Mouse (Mus musculus) CH12.LX (cell line): ENCODE data around the gene Lgals9. TPM values are rescaled to one million over a fixed set of nuclear protein-coding genes. Genes with fewer than 3 reads are reported as not detected.

Experiments used
- DNase-seq: peaks from one replicate; pipeline ENCODE4 v3.0.0-alpha.2; 2013; ENCODE audit errors: extremely low read depth
- H3K27ac ChIP-seq: 2 replicates; pipeline ENCODE4 v1.5.1; 2012; ENCODE audit warnings: low read depth, mild to moderate bottlenecking, control low read depth, moderate library complexity; ENCODE audit not compliant: insufficient read depth
- H3K27me3 ChIP-seq: replicated peaks from 2 replicates; pipeline ENCODE3; 2012; ENCODE audit warnings: inconsistent platforms
- H3K36me3 ChIP-seq, 2 experiments: replicated peaks in 1 of 2; 2 replicates each; pipeline versions ENCODE3 to v1.6.1; 2012; ENCODE audit warnings: inconsistent platforms in 1 of 2, low read length in 1 of 2, mild to moderate bottlenecking in 1 of 2, mixed read lengths in 1 of 2, moderate library complexity in 1 of 2; ENCODE audit not compliant: control insufficient read depth in 1 of 2, insufficient read depth in 1 of 2
- H3K4me1 ChIP-seq, 2 experiments: 2 replicates each; pipeline ENCODE4 v1.6.1; 2012; ENCODE audit warnings: inconsistent platforms in 1 of 2, moderate library complexity in 1 of 2; ENCODE audit not compliant: insufficient read depth in 2 of 2, control insufficient read depth in 1 of 2
- H3K4me2 ChIP-seq: 2 replicates; pipeline ENCODE4 v1.6.1; 2012; ENCODE audit warnings: low read depth, mild to moderate bottlenecking, control low read depth; ENCODE audit not compliant: poor library complexity, insufficient read depth, severe bottlenecking
- H3K4me3 ChIP-seq, 3 experiments: fragments of 150-350 bp in 1 of 3; sonication (generic) in 1 of 3; replicated peaks in 1 of 3; 2 replicates each; pipeline versions ENCODE3 to v1.5.1; 2011 to 2012; ENCODE audit warnings: low read depth in 2 of 3, low read length in 2 of 3, mild to moderate bottlenecking in 2 of 3, moderate library complexity in 2 of 3, control low read depth in 1 of 3, improper control_type of control experiment in 1 of 3, inconsistent platforms in 1 of 3, mixed read lengths in 1 of 3; ENCODE audit not compliant: poor library complexity in 1 of 3
- H3K79me2 ChIP-seq: replicated peaks from 2 replicates; pipeline ENCODE4 v1.6.1; 2012; ENCODE audit warnings: mild to moderate bottlenecking, moderate library complexity; ENCODE audit not compliant: control insufficient read depth, poor library complexity, insufficient read depth, severe bottlenecking; ENCODE audit errors: extremely low read depth
- H3K9ac ChIP-seq: 2 replicates; pipeline ENCODE4 v1.6.1; 2012; ENCODE audit warnings: low read depth, mild to moderate bottlenecking, control low read depth, moderate library complexity; ENCODE audit not compliant: insufficient read depth
- H3K9me3 ChIP-seq: replicated peaks from 2 replicates; pipeline ENCODE3; 2012; ENCODE audit warnings: low read length, inconsistent platforms, mixed read lengths
- CHD2 ChIP-seq: IDR thresholded peaks from 2 replicates; pipeline ENCODE4 v1.6.1; 2011; ENCODE audit warnings: low read length, improper control_type of control experiment
- E2F4 ChIP-seq: IDR thresholded peaks from 2 replicates; pipeline ENCODE4 v1.6.1; 2011; ENCODE audit warnings: low read depth, low read length, improper control_type of control experiment; ENCODE audit not compliant: insufficient replicate concordance
- ELF1 ChIP-seq: IDR thresholded peaks from 2 replicates; pipeline ENCODE4 v1.6.1; 2014; ENCODE audit warnings: low read depth, mild to moderate bottlenecking, inconsistent platforms, low read length, improper control_type of control experiment
- HCFC1 ChIP-seq: IDR thresholded peaks from 2 replicates; pipeline ENCODE4 v1.6.1; 2012; ENCODE audit warnings: low read depth, mild to moderate bottlenecking, inconsistent platforms, low read length, improper control_type of control experiment
- JUND ChIP-seq: conservative IDR thresholded peaks from 2 replicates; pipeline ENCODE4 v1.6.1; 2011; ENCODE audit warnings: low read depth, low read length, improper control_type of control experiment
- MAFK ChIP-seq: IDR thresholded peaks from 2 replicates; pipeline ENCODE4 v1.6.1; 2011; ENCODE audit warnings: low read length, improper control_type of control experiment; ENCODE audit not compliant: insufficient replicate concordance
- MEF2A ChIP-seq: IDR thresholded peaks from 2 replicates; pipeline ENCODE4 v1.6.1; 2014; ENCODE audit warnings: low read depth, mild to moderate bottlenecking, inconsistent platforms, low read length, improper control_type of control experiment, borderline replicate concordance
- MXI1 ChIP-seq: IDR thresholded peaks from 2 replicates; pipeline ENCODE4 v1.6.1; 2011; ENCODE audit warnings: mild to moderate bottlenecking, low read depth, low read length, improper control_type of control experiment
- MYC ChIP-seq: IDR thresholded peaks from 2 replicates; pipeline ENCODE4 v1.6.1; 2011; ENCODE audit warnings: low read depth, mild to moderate bottlenecking, improper control_type of control experiment, low read length
- NELFE ChIP-seq: IDR thresholded peaks from 2 replicates; pipeline ENCODE4 v1.6.1; 2011; ENCODE audit warnings: low read depth, low read length, improper control_type of control experiment
- RAD21 ChIP-seq: IDR thresholded peaks from 2 replicates; pipeline ENCODE4 v1.6.1; 2011; ENCODE audit warnings: low read depth, mild to moderate bottlenecking, low read length, improper control_type of control experiment, moderate library complexity
- SMC3 ChIP-seq: IDR thresholded peaks from 2 replicates; pipeline ENCODE4 v1.6.1; 2011; ENCODE audit warnings: low read depth, low read length, improper control_type of control experiment
- UBTF ChIP-seq: IDR thresholded peaks from 2 replicates; pipeline ENCODE4 v1.6.1; 2012; ENCODE audit warnings: low read depth, mild to moderate bottlenecking, inconsistent platforms, low read length, improper control_type of control experiment, moderate library complexity
- USF2 ChIP-seq: conservative IDR thresholded peaks from 2 replicates; pipeline ENCODE4 v1.6.1; 2011; ENCODE audit warnings: low read depth, low read length, improper control_type of control experiment
- ZKSCAN1 ChIP-seq: IDR thresholded peaks from 2 replicates; pipeline ENCODE4 v1.6.1; 2012; ENCODE audit warnings: low read depth, inconsistent platforms, low read length, improper control_type of control experiment, borderline replicate concordance
- dilution Hi-C: fragments of 300-500 bp; cut with MboI; formaldehyde crosslinking; loops from 2 replicates; pipeline ENCODE4 v1.14.3; 2020; ENCODE audit warnings: low sequenced_read_pairs; ENCODE audit not compliant: extremely low pct_unique_long_range_greater_than_20kb, extremely low pct_ligation_motif_present
- in situ Hi-C: fragments of 300-500 bp; cut with MboI; formaldehyde crosslinking; loops from 3 replicates; pipeline ENCODE4 v1.14.3; 2019; ENCODE audit warnings: low sequenced_read_pairs, low pct_ligation_motif_present, low pct_unique_long_range_greater_than_20kb, mixed read lengths
- polyA plus RNA-seq: library from polyadenylated mRNA; unstranded; fragments of >175 nt; gene quantifications from 2 replicates; pipeline ENCODE4 v1.2.1, GENCODE M21; 2012; ENCODE audit warnings: low read depth; ENCODE audit not compliant: insufficient read length
- total RNA-seq, 2 experiments: library from RNA; depleted of rRNA; stranded (reverse); fragments of 300-350 nt in 1 of 2; fragments of >200 nt in 1 of 2; gene quantifications; 2 replicates each; pipeline ENCODE4 v1.2.3; 2012 to 2014

Gene Lgals9
- total and polyA plus RNA-seq, 3 experiments, result 4.9 to 16.4 (median 5.0) TPM

- Histone ChIP-seq H3K9ac (no peak overlapping the region), H3K27me3 (no peaks in the 10 kb centered on the region), H3K36me3 (no peaks in the 10 kb centered on the region), H3K4me3 (no peak overlapping the region), H3K9me3 (no peaks in the 10 kb centered on the region), H3K27ac (no peak overlapping the region), H3K79me2 (no peaks in the 10 kb centered on the region), H3K4me1 (peaks cover 0 to 23% of the 10 kb centered on the region in 2 experiments; a peak in 1 of 4 replicates), H3K4me2 (no peak overlapping the region)
- dilution Hi-C loops, result no loop called here
- no peak for DNase-seq
- no peak for TF ChIP-seq ZKSCAN1
- TF ChIP-seq NELFE, result no peak
- no peak for TF ChIP-seq SMC3
- no peak for TF ChIP-seq CHD2
- peak; percentile 37; the same call in 1 of the 2 replicates for TF ChIP-seq ELF1
- in situ Hi-C loops, result no loop called here
Observed at GRCm38 (mm10) chr11:79006417-79006816, 21.7 kb upstream of the Lgals9 start.

DNA sequence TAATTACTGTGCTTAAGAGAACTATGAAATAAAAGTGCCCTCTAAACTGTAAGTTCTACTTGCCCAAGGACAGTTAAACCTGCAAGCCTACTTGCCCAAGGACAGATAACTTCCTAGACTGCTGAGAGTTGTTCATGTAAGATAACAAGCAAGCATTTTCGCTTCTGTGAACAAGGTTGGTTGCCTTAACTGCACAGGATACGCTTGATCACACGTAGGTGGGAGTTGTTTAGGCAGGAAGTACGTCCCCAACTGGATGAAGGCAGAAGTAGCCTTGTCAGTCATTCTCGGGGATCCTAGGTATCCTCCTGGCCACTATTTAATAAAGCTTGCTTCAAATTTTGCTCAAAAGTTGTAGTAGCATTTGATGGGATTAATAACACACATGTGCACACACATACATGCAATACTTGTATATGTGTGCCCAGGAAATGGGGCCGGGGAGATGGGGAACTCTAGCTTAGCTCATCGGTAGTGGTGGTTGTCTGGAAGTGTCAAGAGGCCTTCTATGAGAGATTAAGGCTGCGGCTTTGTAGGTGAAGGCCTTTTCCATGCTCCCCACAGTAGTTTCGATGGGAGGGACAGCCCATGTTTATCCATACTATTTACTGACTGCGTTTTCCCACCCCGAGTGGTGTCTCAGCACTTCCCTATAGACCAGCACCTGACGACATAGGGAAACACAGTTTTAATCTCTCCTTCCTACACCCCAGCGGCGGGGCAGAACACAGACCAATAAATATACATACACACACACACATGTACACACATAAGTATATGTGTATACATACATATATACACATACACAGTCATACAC lies 21.0 kb upstream of the Lgals9 start:
- Histone ChIP-seq H3K4me3 (no peak overlapping the region), H3K27ac (no peak overlapping the region), H3K4me2 (no peak overlapping the region), H3K79me2 (no peaks in the 10 kb centered on the region), H3K9me3 (no peaks in the 10 kb centered on the region), H3K27me3 (no peaks in the 10 kb centered on the region), H3K4me1 (peaks cover 0 to 23% of the 10 kb centered on the region in 2 experiments; a peak in 1 of 4 replicates), H3K9ac (no peak overlapping the region), H3K36me3 (no peaks in the 10 kb centered on the region)
- DNase-seq, result no peak
- dilution Hi-C loops (no loop called here), in situ Hi-C loops (no loop called here)
- TF ChIP-seq MXI1 (no peak), UBTF (no peak), MAFK (no peak), RAD21 (no peak), USF2 (no peak), E2F4 (no peak), HCFC1 (no peak), SMC3 (no peak), JUND (no peak), MEF2A (no peak), MYC (no peak)
